Mouse (Mus musculus): Measurements from ENCODE around the gene Trabd.
A peak's percentile ranks its signal among the peaks of the same experiment; 100 is the strongest.

Gene Trabd

GRCm38 (mm10) chr15:89127364-89127940, 52.5 kb downstream of the Trabd start:
- no peak for DNase-seq

DNA sequence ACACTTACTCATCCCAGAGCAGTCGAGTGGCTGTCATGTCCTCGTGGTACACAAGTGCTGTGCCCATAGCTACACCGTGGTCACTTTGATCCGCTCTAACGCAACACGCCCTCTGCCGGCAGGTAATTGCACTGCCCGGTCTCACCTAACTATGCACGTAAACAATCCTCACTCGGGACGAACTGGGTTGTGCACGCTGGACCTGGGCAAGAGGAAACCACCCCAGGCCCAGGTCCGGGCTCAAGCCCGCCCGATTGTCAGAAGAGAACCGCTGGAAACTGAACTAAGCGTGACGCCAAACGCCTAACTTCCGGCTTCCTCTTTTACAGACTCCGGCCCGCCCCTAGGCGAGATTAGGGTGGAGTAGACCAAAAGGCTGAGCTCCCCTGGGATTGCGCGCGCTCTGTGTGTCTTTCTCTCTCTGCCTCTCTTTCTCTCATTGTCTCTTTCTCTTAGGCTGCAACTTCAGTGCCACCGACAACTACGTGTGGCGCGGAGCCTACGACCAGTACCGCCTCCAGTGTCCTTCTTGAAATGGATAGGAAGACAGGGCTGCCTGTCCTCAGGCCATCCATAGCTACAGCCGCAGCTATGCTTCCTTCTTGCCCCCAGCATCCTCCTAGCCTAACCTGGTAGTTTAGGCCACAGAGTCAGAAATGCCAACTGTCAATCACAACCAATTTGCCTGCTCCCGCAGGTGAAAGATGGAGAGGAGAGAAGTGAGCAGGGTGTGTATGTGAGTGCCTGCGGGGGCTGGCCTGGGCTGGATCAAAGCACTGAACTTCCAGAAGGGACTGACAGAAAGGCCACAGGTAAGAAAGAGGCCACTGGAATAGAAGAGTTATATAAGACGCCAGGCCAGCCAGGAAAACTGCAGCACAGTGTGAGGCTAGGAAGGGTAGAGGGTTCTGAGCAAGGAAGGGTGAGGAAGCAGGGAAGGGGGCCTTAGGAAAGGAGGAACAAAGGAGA, 53.7 kb downstream of the Trabd start, which contains the start of gene Hdac10:
Gene Hdac10 (minus strand): TSS at position 319 of the 969 bp plus-strand sequence.
- DNase-seq, result peak; percentile 90 to 92

- DNase-seq, result no peak
These were observed 55.3 kb downstream of the Trabd start for GRCm38 (mm10) chr15:89130245-89130644.

DNA sequence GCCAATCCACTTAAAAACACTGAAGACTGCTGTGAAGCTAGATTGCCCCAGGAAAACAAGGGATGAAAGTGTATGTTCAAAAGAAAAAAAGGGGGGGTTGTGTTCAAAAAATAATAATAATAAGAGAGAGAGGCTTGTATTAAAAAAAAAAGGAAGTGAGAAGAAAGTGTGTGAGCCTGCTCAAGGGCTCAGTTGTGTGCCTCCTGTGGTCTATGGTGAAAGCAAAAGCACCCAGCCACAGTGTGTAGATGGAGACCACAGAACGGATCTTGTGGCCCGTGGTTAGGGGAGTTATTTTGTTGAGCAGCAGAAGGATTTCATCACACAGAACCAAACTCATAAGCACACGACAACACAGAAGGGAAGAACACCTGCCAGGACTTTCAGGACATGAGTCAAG, 56.4 kb downstream of the Trabd start:
- DNase-seq, result no peak

All from kidney, postnatal 4 days (tissue).